Mouse (Mus musculus) olfactory bulb, adult 2 months (tissue): ENCODE data around the gene Rnf113a2.

Source experiments
- CTCF ChIP-seq: fragments of 200-500 bp; IDR thresholded peaks from 2 replicates; pipeline ENCODE4 v1.5.1; 2012; ENCODE audit warnings: low read depth, mild to moderate bottlenecking, low read length, moderate library complexity; ENCODE audit not compliant: insufficient read depth
- POLR2A ChIP-seq: fragments of 200-500 bp; IDR thresholded peaks from 2 replicates; pipeline ENCODE4 v1.6.1; 2012; ENCODE audit warnings: mild to moderate bottlenecking, low read depth, low read length, moderate library complexity; ENCODE audit not compliant: insufficient read depth

DNA sequence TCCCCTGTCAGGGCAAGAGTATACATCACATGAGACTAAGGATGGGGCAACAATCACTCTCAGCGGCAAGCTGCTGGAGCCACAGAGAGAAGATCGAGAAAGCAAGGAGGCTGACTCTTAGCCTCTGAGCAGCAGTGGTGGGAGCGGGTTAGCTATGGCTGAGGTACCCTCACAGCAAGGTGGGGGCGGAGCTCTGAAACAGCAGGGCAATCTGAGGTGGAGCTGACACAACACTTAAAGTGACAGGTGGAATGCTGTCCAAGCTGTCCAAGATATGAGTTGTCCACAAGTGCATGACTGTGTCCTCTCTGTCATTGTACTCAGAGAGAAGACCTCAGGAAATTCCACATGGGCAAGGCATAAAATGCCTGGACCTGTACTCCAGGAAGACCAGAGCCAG is 34.6 kb upstream of the Rnf113a2 start:
- TF ChIP-seq CTCF = no peak
- TF ChIP-seq POLR2A = no peak
